In genomic region chr7:143823266-143823605, GRCm38 (mm10) we compare ENCODE assay signal across 8 mouse cellular contexts. TPM values are rescaled to one million over a fixed set of nuclear protein-coding genes. Genes with fewer than 3 reads are reported as not detected.
DNase-seq lines count a peak whose midpoint lies in the region; ATAC-seq and TF ChIP-seq lines count a peak whose summit lies in the region.

No protein-coding gene starts in this region.

- peak; percentile 31 for DNase-seq in kidney, adult 9 months
- DNase-seq in kidney, postnatal 10 days = no peak
- no peak for DNase-seq in left cerebral cortex, postnatal 4 days

- H3K27me3 ChIP-seq in hindbrain, embryonic 12.5 days = no peaks in the 10 kb centered on the region
- no peaks in the 10 kb centered on the region for H3K27me3 ChIP-seq in midbrain, embryonic 13.5 days

- no peak for TF ChIP-seq CTCF in bone marrow, adult 2 months (IDR thresholded peaks at IDR 0.05; ENCODE audit: control insufficient read depth, insufficient read depth, low read length)

- peak overlapping the region; percentile 56 for H3K4me3 ChIP-seq in bone marrow, adult 2 months (replicated peaks; ENCODE audit: control insufficient read depth, low read depth, low read length)
- peak overlapping the region; percentile 48 for H3K4me3 ChIP-seq in hindbrain, embryonic 12.5 days
- H3K4me3 ChIP-seq in midbrain, embryonic 13.5 days (replicated peaks) = peak overlapping the region; percentile 62

- no peaks in the 10 kb centered on the region for H3K9me3 ChIP-seq in hindbrain, embryonic 12.5 days (replicated peaks)
- no peaks in the 10 kb centered on the region for H3K9me3 ChIP-seq in midbrain, embryonic 13.5 days

- intact Hi-C loops in left cerebral cortex, postnatal 4 days (cut with DNase I) = no loop called here

- no peaks in the 10 kb centered on the region; the same call in 1 of the 2 replicates for H3K4me1 ChIP-seq in bone marrow, adult 2 months (ENCODE audit: control insufficient read depth, insufficient read depth, low read length)
- H3K4me1 ChIP-seq in hindbrain, embryonic 12.5 days = peaks cover 16% of the 10 kb centered on the region
- peaks cover 17% of the 10 kb centered on the region for H3K4me1 ChIP-seq in midbrain, embryonic 13.5 days (replicated peaks)

- H3K36me3 ChIP-seq in hindbrain, embryonic 12.5 days = peaks cover 7% of the 10 kb centered on the region
- peaks cover 9% of the 10 kb centered on the region for H3K36me3 ChIP-seq in midbrain, embryonic 13.5 days

- peak; percentile 49 for ATAC-seq in hindbrain, embryonic 12.5 days (ENCODE audit: low FRiP score)
- peak; percentile 31; the same call in 1 of the 2 replicates for ATAC-seq in midbrain, embryonic 13.5 days
- ATAC-seq in megakaryocyte progenitor cell, adult 5-6 weeks (replicated peaks; ENCODE audit: poor library complexity) = no peak
- ATAC-seq in CD4-positive, CD25-positive, alpha-beta regulatory T cell, adult 4 months = no peak

- H3K4me2 ChIP-seq in hindbrain, embryonic 12.5 days (replicated peaks) = peak overlapping the region; percentile 61
- peak overlapping the region; percentile 67 for H3K4me2 ChIP-seq in midbrain, embryonic 13.5 days (replicated peaks)

- WGBS in bone marrow, adult 2 months = 81% methylated on average over 4 of the region's 4 CpGs
- WGBS in hindbrain, embryonic 12.5 days = 73% methylated on average over 4 of the region's 4 CpGs
- WGBS in midbrain, embryonic 13.5 days = 82% methylated on average over 4 of the region's 4 CpGs

- H3K27ac ChIP-seq in bone marrow, adult 2 months (ENCODE audit: control insufficient read depth, insufficient read depth, low read depth, low read length, poor library complexity) = peak overlapping the region; percentile 44
- peak overlapping the region; percentile 49 for H3K27ac ChIP-seq in hindbrain, embryonic 12.5 days
- H3K27ac ChIP-seq in midbrain, embryonic 13.5 days = peak overlapping the region; percentile 75

- no peak for TF ChIP-seq POLR2A in bone marrow, adult 2 months (IDR thresholded peaks at IDR 0.05; ENCODE audit: borderline replicate concordance, control insufficient read depth, low read depth, low read length)

- H3K9ac ChIP-seq in hindbrain, embryonic 12.5 days = 0 out of 2 replicates have a peak overlapping the region, but pooled peaks have one; percentile 4
- peak overlapping the region; percentile 62 for H3K9ac ChIP-seq in midbrain, embryonic 13.5 days (replicated peaks)

RNA-seq across cellular contexts. Expression of gene Dhcr7, which starts 0.3 kb away (rescaled TPM):
- polyA plus RNA-seq in bone marrow, adult 2 months (2011; ENCODE audit: insufficient read depth, insufficient read length, low replicate concordance, missing spikeins) = 7.4 and 8.5 TPM in 2 replicates
- polyA plus RNA-seq in hindbrain, embryonic 12.5 days (2016; fragmentation: Nextera tagmentation; extraction: Ambion mirVana) = 64.3 and 64.4 TPM in 2 replicates
- polyA plus RNA-seq in midbrain, embryonic 13.5 days (2015; fragmentation: Nextera tagmentation; extraction: Ambion mirVana) = 54.0 and 60.0 TPM in 2 replicates
- 10 to 100 TPM; 84.2 to 85.6 TPM for total RNA-seq in left cerebral cortex, postnatal 4 days (2021)
- 26.3 and 29.4 TPM in 2 replicates for total RNA-seq in megakaryocyte progenitor cell, adult 5-6 weeks (2015)
- total RNA-seq in megakaryocyte progenitor cell, adult 5-6 weeks (2017) = 10.9 and 13.2 TPM in 2 replicates
- polyA plus RNA-seq in CD4-positive, CD25-positive, alpha-beta regulatory T cell, adult 4 months (2017; shearing (Covaris generic)) = 10 to 100 TPM; 47.4 to 52.1 TPM

RNA-seq across cellular contexts. Expression of gene Nadsyn1, which starts 0.6 kb away (rescaled TPM):
- 2.3 and 4.4 TPM in 2 replicates for polyA plus RNA-seq in bone marrow, adult 2 months (2011; ENCODE audit: insufficient read depth, insufficient read length, low replicate concordance, missing spikeins)
- polyA plus RNA-seq in hindbrain, embryonic 12.5 days (2016; fragmentation: Nextera tagmentation; extraction: Ambion mirVana) = 9.0 and 9.1 TPM in 2 replicates
- 7.7 and 8.1 TPM in 2 replicates for polyA plus RNA-seq in midbrain, embryonic 13.5 days (2015; fragmentation: Nextera tagmentation; extraction: Ambion mirVana)
- 1 to 10 TPM; 4.5 to 6.1 TPM for total RNA-seq in left cerebral cortex, postnatal 4 days (2021)
- total RNA-seq in megakaryocyte progenitor cell, adult 5-6 weeks (2015) = 4.4 and 7.1 TPM in 2 replicates
- 9.2 and 9.5 TPM in 2 replicates for total RNA-seq in megakaryocyte progenitor cell, adult 5-6 weeks (2017)
- 10 to 100 TPM; 20.7 to 28.5 TPM for polyA plus RNA-seq in CD4-positive, CD25-positive, alpha-beta regulatory T cell, adult 4 months (2017; shearing (Covaris generic))

RNA-seq across cellular contexts. Expression of gene Mrgpre, which starts 38.9 kb away (rescaled TPM):
- 0.52 TPM in 1 of 2 replicates, not detected in the other for polyA plus RNA-seq in bone marrow, adult 2 months (2011; ENCODE audit: insufficient read depth, insufficient read length, low replicate concordance, missing spikeins)
- polyA plus RNA-seq in hindbrain, embryonic 12.5 days (2016; fragmentation: Nextera tagmentation; extraction: Ambion mirVana) = 3.0 and 4.2 TPM in 2 replicates
- 3.8 and 4.7 TPM in 2 replicates for polyA plus RNA-seq in midbrain, embryonic 13.5 days (2015; fragmentation: Nextera tagmentation; extraction: Ambion mirVana)
- 10 to 100 TPM; 15.3 to 16.5 TPM for total RNA-seq in left cerebral cortex, postnatal 4 days (2021)
- total RNA-seq in megakaryocyte progenitor cell, adult 5-6 weeks (2015) = 1.3 and 2.9 TPM in 2 replicates
- 0.17 and 0.95 TPM in 2 replicates for total RNA-seq in megakaryocyte progenitor cell, adult 5-6 weeks (2017)
- 10 to 100 TPM in 1 of 2 experiments, 1 to 10 TPM in 1; 5.7 to 11.7 TPM for polyA plus RNA-seq in CD4-positive, CD25-positive, alpha-beta regulatory T cell, adult 4 months (2017; shearing (Covaris generic))

RNA-seq across cellular contexts. Expression of gene Gm498, which starts 43.4 kb away (rescaled TPM):
- polyA plus RNA-seq in bone marrow, adult 2 months (2011; ENCODE audit: insufficient read depth, insufficient read length, low replicate concordance, missing spikeins) = not detected in 2 replicates
- not detected in 2 replicates for polyA plus RNA-seq in hindbrain, embryonic 12.5 days (2016; fragmentation: Nextera tagmentation; extraction: Ambion mirVana)
- not detected in 2 replicates for polyA plus RNA-seq in midbrain, embryonic 13.5 days (2015; fragmentation: Nextera tagmentation; extraction: Ambion mirVana)
- not detected for total RNA-seq in left cerebral cortex, postnatal 4 days (2021)
- not detected in 2 replicates for total RNA-seq in megakaryocyte progenitor cell, adult 5-6 weeks (2015)
- total RNA-seq in megakaryocyte progenitor cell, adult 5-6 weeks (2017) = not detected in 2 replicates
- not detected for polyA plus RNA-seq in CD4-positive, CD25-positive, alpha-beta regulatory T cell, adult 4 months (2017; shearing (Covaris generic))

RNA-seq across cellular contexts. Expression of gene Mrgprg, which starts 56.4 kb away (rescaled TPM):
- polyA plus RNA-seq in bone marrow, adult 2 months (2011; ENCODE audit: insufficient read depth, insufficient read length, low replicate concordance, missing spikeins) = not detected in 2 replicates
- polyA plus RNA-seq in hindbrain, embryonic 12.5 days (2016; fragmentation: Nextera tagmentation; extraction: Ambion mirVana) = not detected in 2 replicates
- not detected in 2 replicates for polyA plus RNA-seq in midbrain, embryonic 13.5 days (2015; fragmentation: Nextera tagmentation; extraction: Ambion mirVana)
- not detected for total RNA-seq in left cerebral cortex, postnatal 4 days (2021)
- not detected in 2 replicates for total RNA-seq in megakaryocyte progenitor cell, adult 5-6 weeks (2015)
- total RNA-seq in megakaryocyte progenitor cell, adult 5-6 weeks (2017) = not detected in 2 replicates
- polyA plus RNA-seq in CD4-positive, CD25-positive, alpha-beta regulatory T cell, adult 4 months (2017; shearing (Covaris generic)) = not detected

Comparison
In these comparisons a context has a peak if more than half of its experiments do, and no peak if none do; other contexts are left out.
1. ATAC-seq: peak in hindbrain, embryonic 12.5 days (single experiment) and midbrain, embryonic 13.5 days (single experiment); none in megakaryocyte progenitor cell, adult 5-6 weeks (single experiment) and CD4-positive, CD25-positive, alpha-beta regulatory T cell, adult 4 months (single experiment).
2. Peak in every context shown above with its lines, with median percentiles within 50 percentile points of each other: H3K27ac ChIP-seq and H3K4me3 ChIP-seq.